Mouse (Mus musculus): Measurements from ENCODE around the gene Tmem251.

DNA sequence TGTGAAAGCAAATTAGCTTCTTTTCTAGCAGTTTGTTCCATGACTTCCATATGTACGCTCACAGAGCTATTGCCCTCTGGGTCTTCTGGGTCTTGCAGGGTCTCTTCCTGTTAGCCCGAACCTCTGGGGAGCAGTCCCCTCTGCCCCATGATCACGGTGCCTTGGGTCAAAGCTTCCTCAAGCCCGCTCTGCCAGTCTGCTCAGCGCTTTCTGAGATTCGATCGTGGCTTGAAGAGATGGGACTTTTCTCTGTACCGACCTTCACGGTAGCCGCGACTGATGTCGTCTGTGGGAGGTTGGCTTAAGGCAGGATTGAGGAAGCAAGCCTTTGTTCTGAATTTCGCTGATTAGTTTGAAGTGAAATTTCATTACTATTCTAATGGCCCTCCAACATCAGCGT, 32.5 kb downstream of the Tmem251 start:
- TF ChIP-seq CTCF (IDR thresholded peaks at IDR 0.05; ENCODE audit: low read depth, low read length): no peak
- no peak for TF ChIP-seq POLR2A (IDR thresholded peaks at IDR 0.05; ENCODE audit: borderline replicate concordance, low read depth, low read length)

All from bone marrow macrophage, adult 2 months (primary cell).